Mouse (Mus musculus): Measurements from ENCODE around the gene Stx5a.

DNA sequence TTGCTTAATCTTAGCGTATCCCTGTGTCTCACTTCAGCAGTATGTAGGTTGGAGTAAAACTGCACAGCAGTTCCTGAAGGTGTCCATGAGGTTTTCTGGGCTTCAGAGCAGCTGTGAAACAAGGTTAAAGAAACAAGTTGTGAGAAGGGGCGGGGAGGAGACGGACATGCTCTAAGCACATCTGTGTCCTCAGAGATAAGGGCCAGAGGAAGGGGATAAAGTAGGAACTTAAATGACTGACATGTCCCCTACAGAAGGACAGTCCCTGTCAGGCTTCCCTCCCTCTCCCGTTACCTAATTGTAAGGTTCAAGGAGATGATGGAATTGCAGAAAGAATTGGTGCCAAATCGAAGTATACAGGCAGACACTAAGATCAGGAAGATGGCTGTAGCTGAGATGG, 31.8 kb downstream of the Stx5a start:
- TF ChIP-seq GATA1 (IDR thresholded peaks at IDR 0.05; ENCODE audit: borderline replicate concordance, low read length) (no peak), FLI1 (IDR thresholded peaks at IDR 0.05; ENCODE audit: low read length) (no peak)
